Mouse (Mus musculus) liver, postnatal 0 days (tissue): ENCODE results near the gene Amz1. TPM values are rescaled to one million over a fixed set of nuclear protein-coding genes. Genes with fewer than 3 reads are reported as not detected.

Source experiments
- ATAC-seq: fragments of 200-750 bp; cut with Nextera tagmentation; 2 replicates; pipeline ENCODE4 v1.8.0; 2017; ENCODE audit warnings: mild to moderate bottlenecking, moderate library complexity
- DNase-seq: peaks from one replicate; pipeline ENCODE4 v3.0.0-alpha.2; 2016
- H3K27ac ChIP-seq: fragments of 300-500 bp; sonication (generic); 2 replicates; pipeline ENCODE4 v1.5.1; 2014; ENCODE audit warnings: antibody characterized with exemption, moderate library complexity, mild to moderate bottlenecking, low read depth
- H3K27me3 ChIP-seq: fragments of 300-500 bp; sonication (generic); 2 replicates; pipeline ENCODE4 v1.6.1; 2014; ENCODE audit warnings: low read length, control low read depth, mixed read lengths; ENCODE audit not compliant: insufficient read depth
- H3K36me3 ChIP-seq: fragments of 300-500 bp; sonication (generic); replicated peaks from 2 replicates; pipeline ENCODE4 v1.6.1; 2014; ENCODE audit warnings: mild to moderate bottlenecking, control low read depth, low read length, moderate library complexity, mixed read lengths; ENCODE audit not compliant: insufficient read depth
- H3K4me1 ChIP-seq: fragments of 300-500 bp; sonication (generic); 2 replicates; pipeline ENCODE4 v1.6.1; 2014; ENCODE audit warnings: antibody characterized with exemption, mild to moderate bottlenecking, control low read depth; ENCODE audit not compliant: insufficient read depth
- H3K4me2 ChIP-seq: fragments of 300-500 bp; sonication (generic); 2 replicates; pipeline ENCODE4 v1.6.1; 2014; ENCODE audit warnings: low read depth, mild to moderate bottlenecking, low read length, moderate library complexity, mixed read lengths
- H3K4me3 ChIP-seq: fragments of 300-500 bp; sonication (generic); 2 replicates; pipeline ENCODE4 v1.5.1; 2014; ENCODE audit warnings: low read depth, low read length
- H3K9ac ChIP-seq: fragments of 300-500 bp; sonication (generic); replicated peaks from 2 replicates; pipeline ENCODE4 v1.6.1; 2014; ENCODE audit warnings: mild to moderate bottlenecking, moderate library complexity
- H3K9me3 ChIP-seq: fragments of 300-500 bp; sonication (generic); 2 replicates; pipeline ENCODE4 v1.6.1; 2016; ENCODE audit warnings: mild to moderate bottlenecking, control low read depth, low read length, mixed read lengths
- CTCF ChIP-seq: sonication (generic); IDR thresholded peaks from 2 replicates; pipeline ENCODE4 v1.5.1; 2016; ENCODE audit warnings: antibody characterized with exemption, low read depth
- EP300 ChIP-seq: IDR thresholded peaks from 2 replicates; pipeline ENCODE4 v1.6.1; 2016; ENCODE audit warnings: antibody characterized with exemption, low read depth, mild to moderate bottlenecking
- WGBS: fragments of 180-500 bp; shearing (Covaris S2); extraction: QIAGEN DNeasy Blood & Tissue Kit; methylation state at CpG from one replicate; pipeline ENCODE4 v1.1.7; 2014; ENCODE audit not compliant: insufficient replicate concordance; 5-methylcytosine and 5-hydroxymethylcytosine counted together
- polyA plus RNA-seq: library from polyadenylated mRNA; unstranded; fragments of >200 nt; fragmentation: Nextera tagmentation; extraction: Ambion mirVana; gene quantifications from 2 replicates; pipeline ENCODE4 v1.2.1, GENCODE M21; 2015

Gene Amz1
- polyA plus RNA-seq, 1 experiment from 2014 or later: 2.2 TPM

DNA sequence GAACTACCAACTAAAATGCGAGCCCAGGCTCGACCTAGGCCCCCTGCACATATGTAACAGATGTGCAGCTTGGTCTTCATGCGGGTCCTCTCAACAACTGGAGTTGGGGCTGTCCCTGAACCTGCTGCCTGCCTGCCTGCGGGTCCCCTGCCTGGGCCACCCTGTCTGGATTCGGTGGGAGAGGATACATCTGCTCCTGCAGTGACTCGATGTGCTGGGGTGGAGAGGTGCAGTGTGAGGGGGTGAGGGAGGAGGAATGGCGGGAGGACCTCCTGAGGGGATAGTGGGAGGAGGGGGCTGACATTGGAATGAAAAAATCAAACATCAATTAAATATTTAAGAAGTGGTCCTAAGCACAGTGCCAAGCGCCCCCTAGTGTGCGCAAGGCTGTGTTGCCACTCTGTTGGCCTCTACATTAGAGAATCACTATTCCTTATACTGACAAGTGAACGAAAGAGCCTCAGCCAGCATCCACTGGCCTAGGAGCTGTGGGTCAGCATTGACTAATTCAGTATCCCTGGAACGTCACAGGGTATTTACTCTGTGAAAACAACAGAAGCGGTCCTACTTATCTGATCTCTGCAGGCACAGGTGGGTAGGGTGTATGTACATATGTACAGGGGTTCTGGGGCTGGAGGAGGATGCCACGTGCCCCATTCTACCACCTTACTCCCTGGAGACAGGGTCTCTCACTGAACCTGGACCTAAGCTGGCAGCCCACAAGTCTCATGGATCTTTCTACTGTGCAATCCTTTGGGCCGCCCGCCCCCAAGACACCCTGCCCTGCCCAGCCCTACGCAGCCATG is 39.4 kb upstream of the Amz1 start:
- H3K36me3 ChIP-seq: peaks cover 7% of the 10 kb centered on the region
- H3K4me2 ChIP-seq: no peak overlapping the region
- no peak overlapping the region for H3K27ac ChIP-seq
- H3K4me3 ChIP-seq: no peak overlapping the region
- H3K27me3 ChIP-seq: no peaks in the 10 kb centered on the region
- 69% methylated on average over 16 of the region's 16 CpGs for WGBS
- H3K9me3 ChIP-seq: no peaks in the 10 kb centered on the region
- no peaks in the 10 kb centered on the region for H3K4me1 ChIP-seq
- ATAC-seq: no peak
- H3K9ac ChIP-seq: no peak overlapping the region
- TF ChIP-seq EP300 (no peak), CTCF (peak; percentile 79)
- DNase-seq: peak; percentile 42

DNA sequence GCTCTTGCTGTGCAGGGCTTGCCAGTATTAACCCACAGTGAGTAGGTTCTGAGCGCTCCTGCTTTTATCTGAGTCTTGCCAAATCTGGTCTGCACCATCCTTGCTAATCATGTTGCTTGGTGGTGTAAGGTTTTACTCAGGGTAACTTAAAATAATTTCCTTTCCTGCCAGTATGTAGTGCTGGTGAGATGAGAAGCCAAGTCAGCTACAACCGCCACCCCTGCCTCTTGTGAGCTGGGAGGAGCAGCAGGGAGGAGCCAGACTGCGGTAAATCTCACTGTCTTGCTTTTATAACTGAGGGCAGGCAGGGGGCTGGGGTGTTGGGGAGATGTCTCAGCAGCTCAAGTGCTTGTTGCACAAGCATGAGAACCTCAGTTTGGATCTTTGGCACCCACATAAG is 35.5 kb upstream of the Amz1 start:
- TF ChIP-seq EP300: no peak
- TF ChIP-seq CTCF: no peak
- DNase-seq: no peak
- H3K27ac ChIP-seq: no peak overlapping the region

DNA sequence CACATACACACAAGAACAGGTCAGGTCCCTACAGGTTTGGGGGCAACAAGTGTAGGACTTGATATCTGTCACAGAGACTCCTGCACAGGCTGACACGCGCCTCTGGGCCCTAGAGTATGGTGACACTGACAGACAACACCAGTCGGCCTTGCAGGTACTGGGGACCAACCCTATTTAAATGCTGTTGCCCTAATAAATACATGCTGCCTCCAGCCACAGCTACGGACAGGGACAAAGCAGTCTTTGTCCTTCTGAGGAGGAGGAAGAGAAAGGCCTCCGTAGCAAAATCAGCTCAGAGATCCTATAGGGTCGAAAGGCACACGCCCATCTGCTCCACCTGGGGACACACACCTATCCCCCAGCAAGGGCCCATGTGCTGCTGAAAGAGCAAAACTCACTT is 27.9 kb upstream of the Amz1 start:
- Histone ChIP-seq H3K27ac (no peak overlapping the region), H3K9me3 (no peaks in the 10 kb centered on the region), H3K4me2 (no peak overlapping the region), H3K4me3 (no peak overlapping the region), H3K9ac (no peak overlapping the region), H3K36me3 (peaks cover 6% of the 10 kb centered on the region; the same call in 1 of the 2 replicates), H3K27me3 (no peaks in the 10 kb centered on the region), H3K4me1 (peaks cover 9% of the 10 kb centered on the region)
- 87% methylated on average over 7 of the region's 7 CpGs for WGBS
- no peak for ATAC-seq
- DNase-seq: no peak
- TF ChIP-seq CTCF (no peak), EP300 (no peak)

More for the DNA sequence above, 35.5 kb upstream of the Amz1 start:
- Histone ChIP-seq H3K4me1 (no peaks in the 10 kb centered on the region), H3K4me2 (no peak overlapping the region), H3K4me3 (no peak overlapping the region), H3K36me3 (peaks cover 20% of the 10 kb centered on the region), H3K9me3 (no peaks in the 10 kb centered on the region), H3K9ac (no peak overlapping the region), H3K27me3 (no peaks in the 10 kb centered on the region)
- 76% methylated on average over 3 of the region's 3 CpGs for WGBS
- no peak for ATAC-seq

DNA sequence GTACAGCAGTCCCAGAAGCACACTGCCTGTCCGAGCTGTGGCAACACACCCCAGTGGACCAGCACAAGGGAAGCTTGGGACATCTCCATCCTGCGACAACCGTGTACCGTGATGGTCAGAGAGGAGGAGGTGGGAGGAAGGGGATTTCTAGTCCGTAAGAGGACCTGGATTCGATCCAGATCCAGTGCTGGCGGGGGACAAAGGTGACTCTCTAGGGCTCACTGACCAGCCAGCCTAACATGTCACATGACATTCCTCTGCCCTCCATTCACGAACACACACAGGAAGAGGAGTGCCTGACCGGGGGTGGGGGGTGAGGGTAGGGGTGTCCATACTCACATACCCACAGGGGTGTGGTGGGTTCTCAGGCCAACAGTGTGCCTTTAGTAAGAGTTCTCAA is 24.2 kb upstream of the Amz1 start:
- Histone ChIP-seq H3K27me3 (no peaks in the 10 kb centered on the region), H3K9ac (no peak overlapping the region), H3K4me3 (no peak overlapping the region), H3K36me3 (no peaks in the 10 kb centered on the region), H3K4me2 (peak overlapping the region; percentile 3; the same call in 1 of the 2 replicates), H3K4me1 (peaks cover 30% of the 10 kb centered on the region), H3K27ac (no peak overlapping the region), H3K9me3 (no peaks in the 10 kb centered on the region)
- WGBS: 60% methylated on average over 9 of the region's 9 CpGs
- ATAC-seq (no peak), DNase-seq (peak; percentile 46)
- TF ChIP-seq EP300 (no peak), CTCF (no peak)

DNA sequence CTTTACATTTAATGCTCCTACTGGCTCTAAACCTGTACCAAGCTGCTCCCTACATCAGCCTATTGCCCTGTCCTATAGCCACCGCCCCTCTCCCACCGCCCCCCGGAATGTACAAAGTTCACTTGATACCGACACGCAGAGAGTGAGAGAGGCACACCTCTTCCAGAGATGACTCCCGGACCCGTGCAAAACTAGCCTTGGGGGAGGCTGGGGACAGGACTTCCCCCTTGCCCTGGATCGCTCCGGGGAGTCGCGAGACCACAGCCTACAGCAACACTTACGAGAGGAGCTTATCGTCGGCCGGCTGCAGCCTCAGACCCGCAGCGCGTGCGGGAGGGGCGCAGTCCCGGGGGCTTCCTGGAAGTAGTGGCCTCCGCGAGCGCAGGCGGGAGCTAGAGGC is 22.3 kb upstream of the Amz1 start:
- H3K27ac ChIP-seq: peak overlapping the region; percentile 76
- H3K36me3 ChIP-seq: no peaks in the 10 kb centered on the region; the same call in 1 of the 2 replicates
- peak overlapping the region; percentile 74 for H3K4me3 ChIP-seq
- peak overlapping the region; percentile 73 for H3K9ac ChIP-seq
- H3K4me1 ChIP-seq: peaks cover 42% of the 10 kb centered on the region
- TF ChIP-seq CTCF (no peak), EP300 (no peak)
- DNase-seq: no peak
- WGBS: under 1% methylated on average over 25 of the region's 25 CpGs
- no peaks in the 10 kb centered on the region for H3K9me3 ChIP-seq
- no peaks in the 10 kb centered on the region for H3K27me3 ChIP-seq
- peak; percentile 1 for ATAC-seq
- H3K4me2 ChIP-seq: peak overlapping the region; percentile 98

DNA sequence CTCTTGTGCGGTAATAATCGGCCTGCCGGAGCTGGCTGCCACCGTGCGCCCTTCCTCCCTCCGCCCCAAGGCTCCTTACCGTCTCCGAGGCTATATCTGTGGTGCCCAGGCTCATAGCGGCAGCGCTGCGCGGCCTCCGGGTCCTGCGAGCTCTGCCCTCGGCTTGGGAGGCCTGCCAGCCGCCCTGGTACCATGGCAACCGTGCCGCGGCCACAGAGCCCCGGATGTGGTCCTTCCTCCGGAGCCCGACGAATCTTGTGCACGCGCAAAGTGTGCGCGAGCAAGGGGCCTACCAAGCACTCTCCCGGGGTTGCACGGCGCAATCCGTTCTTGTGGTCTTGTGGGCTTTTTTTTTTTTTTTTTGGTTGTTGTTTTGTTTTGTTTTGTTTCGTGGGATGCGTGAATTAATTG is 21.8 kb upstream of the Amz1 start, which contains the start of gene Iqce:
Gene Iqce (minus strand): TSS at position 276 of the 411 bp plus-strand sequence.
- no peaks in the 10 kb centered on the region for H3K27me3 ChIP-seq
- DNase-seq: peak; percentile 94
- peak within 1 kb of the TSS; percentile 74 for H3K4me3 ChIP-seq
- H3K36me3 ChIP-seq: no peaks in the 10 kb centered on the region; the same call in 1 of the 2 replicates
- H3K4me1 ChIP-seq: peaks cover 42% of the 10 kb centered on the region
- peak within 1 kb of the TSS; percentile 73 for H3K9ac ChIP-seq
- 4% methylated on average over 33 of the region's 33 CpGs for WGBS
- peak within 1 kb of the TSS; percentile 76 for H3K27ac ChIP-seq
- ATAC-seq: peak; percentile 37
- TF ChIP-seq CTCF (no peak), EP300 (no peak)
- peak within 1 kb of the TSS; percentile 98 for H3K4me2 ChIP-seq
- H3K9me3 ChIP-seq: no peaks in the 10 kb centered on the region
